Mouse (Mus musculus) stomach, postnatal 0 days (tissue): ENCODE data around the gene Col4a6.

ENCODE experiments used
- CTCF ChIP-seq: IDR thresholded peaks from 2 replicates; pipeline ENCODE4 v1.5.1; 2016; ENCODE audit warnings: antibody characterized with exemption, low read depth, mild to moderate bottlenecking, moderate library complexity
- EP300 ChIP-seq: optimal IDR thresholded peaks from 2 replicates; pipeline ENCODE3; 2016; ENCODE audit warnings: antibody characterized with exemption

- no peak for TF ChIP-seq CTCF
- TF ChIP-seq EP300: no peak
Observed at GRCm38 (mm10) chrX:141370276-141370675, 103.6 kb downstream of the Col4a6 start.
